Mouse (Mus musculus): ENCODE data around the gene Cxcr2.

DNA sequence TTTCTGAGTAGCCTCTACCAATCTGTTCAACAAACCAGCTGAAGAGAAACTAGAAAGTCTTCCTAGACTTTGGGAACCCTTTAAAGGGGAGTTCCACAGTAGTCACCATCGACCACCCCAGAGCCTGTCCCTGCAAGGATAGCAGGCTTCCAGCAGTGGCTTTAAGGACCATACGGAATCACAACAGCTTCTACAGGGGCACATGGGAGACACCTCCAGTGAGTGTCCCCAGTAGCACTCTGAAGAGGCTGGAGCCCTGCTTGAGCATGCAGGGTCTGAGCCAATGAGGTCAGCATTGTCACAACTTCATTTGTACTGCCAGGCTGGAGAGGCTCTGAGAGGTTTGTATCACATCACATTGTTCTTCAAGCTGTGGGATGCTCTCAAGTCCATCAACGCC lies 3.7 kb upstream of the Cxcr2 start:
- no peak for TF ChIP-seq CTCF (conservative IDR thresholded peaks at IDR 0.05; ENCODE audit: low read length)
- no peak for TF ChIP-seq NANOG (IDR thresholded peaks at IDR 0.05; ENCODE audit: borderline replicate concordance, low read length)

Data from E14TG2a.4 (cell line).